Mouse (Mus musculus) ES-E14 (cell line): ENCODE results near the gene Ergic1. TPM values are rescaled to one million over a fixed set of nuclear protein-coding genes. Genes with fewer than 3 reads are reported as not detected.

ENCODE experiments used
- DNase-seq: peaks from one replicate; pipeline ENCODE4 v3.0.0-alpha.2; 2013; ENCODE audit warnings: low read depth, low spot score
- H3K27ac ChIP-seq: 2 replicates; pipeline ENCODE4 v1.5.1; 2012; ENCODE audit warnings: low read depth, mild to moderate bottlenecking, low read length, moderate library complexity, mixed read lengths; ENCODE audit not compliant: poor library complexity, insufficient read depth, severe bottlenecking
- H3K36me3 ChIP-seq: 2 replicates; pipeline ENCODE4 v1.6.1; 2012; ENCODE audit warnings: mild to moderate bottlenecking, low read length, moderate library complexity, mixed read lengths; ENCODE audit not compliant: control insufficient read depth, poor library complexity, insufficient read depth, severe bottlenecking
- H3K4me1 ChIP-seq, 2 experiments: fragments of 150-350 bp in 1 of 2; sonication (generic) in 1 of 2; 2 replicates each; pipeline ENCODE4 v1.6.1; 2012; ENCODE audit warnings: low read length in 2 of 2, mild to moderate bottlenecking in 1 of 2, mixed read lengths in 1 of 2; ENCODE audit not compliant: control insufficient read depth in 2 of 2, insufficient read depth in 2 of 2, poor library complexity in 1 of 2
- H3K4me3 ChIP-seq, 2 experiments: fragments of 150-350 bp in 1 of 2; sonication (generic) in 1 of 2; 2 replicates each; pipeline ENCODE4 v1.5.1; 2012; ENCODE audit warnings: low read length in 2 of 2, low read depth in 1 of 2, mild to moderate bottlenecking in 1 of 2, mixed read lengths in 1 of 2; ENCODE audit not compliant: insufficient read depth in 1 of 2, poor library complexity in 1 of 2, severe bottlenecking in 1 of 2
- H3K9ac ChIP-seq: 2 replicates; pipeline ENCODE4 v1.6.1; 2012; ENCODE audit warnings: low read depth, mild to moderate bottlenecking, low read length, mixed read lengths; ENCODE audit not compliant: poor library complexity, insufficient read depth, severe bottlenecking
- H3K9me3 ChIP-seq: fragments of 150-350 bp; sonication (generic); 2 replicates; pipeline ENCODE4 v1.6.1; 2012; ENCODE audit warnings: low read depth, mild to moderate bottlenecking, low read length; ENCODE audit not compliant: control insufficient read depth, insufficient read depth
- CHD2 ChIP-seq: IDR thresholded peaks from 2 replicates; pipeline ENCODE4 v1.6.1; 2014; ENCODE audit warnings: mild to moderate bottlenecking, low read depth, low read length, inconsistent platforms
- HCFC1 ChIP-seq: IDR thresholded peaks from 2 replicates; pipeline ENCODE4 v1.6.1; 2012; ENCODE audit warnings: low read length, inconsistent platforms, borderline replicate concordance; ENCODE audit not compliant: insufficient read depth
- MAFK ChIP-seq: IDR thresholded peaks from 2 replicates; pipeline ENCODE4 v1.6.1; 2014; ENCODE audit warnings: mild to moderate bottlenecking, low read depth, low read length, inconsistent platforms; ENCODE audit not compliant: insufficient read depth
- ZC3H11A ChIP-seq: IDR thresholded peaks from 2 replicates; pipeline ENCODE4 v1.6.1; 2012; ENCODE audit warnings: low read depth, mild to moderate bottlenecking, inconsistent platforms, low read length, borderline replicate concordance
- ZNF384 ChIP-seq: IDR thresholded peaks from 2 replicates; pipeline ENCODE4 v1.6.1; 2012; ENCODE audit warnings: low read depth, low read length, inconsistent platforms
- in situ Hi-C, 2 experiments: fragments of 600-800 bp; cut with MboI; formaldehyde crosslinking; loops; one replicate each; pipeline ENCODE4 v1.15.1; 2025; ENCODE audit warnings: low sequenced_read_pairs in 2 of 2, inconsistent platforms in 1 of 2; ENCODE audit not compliant: unreplicated experiment in 2 of 2
- total RNA-seq: library from RNA; depleted of rRNA; stranded (reverse); fragments of 300-350 nt; gene quantifications from 2 replicates; pipeline ENCODE4 v1.2.3, GENCODE M21; 2012

Ergic1 gene
- total RNA-seq, 1 experiment = 97.5 TPM

GRCm38 (mm10) chr17:26562292-26562691 lies 1.0 kb downstream of the Ergic1 start:
- in situ Hi-C loops = no loop called here
- no peak for TF ChIP-seq ZC3H11A
- no peak for TF ChIP-seq MAFK
- TF ChIP-seq ZNF384 = no peak
- TF ChIP-seq HCFC1 = no peak
- TF ChIP-seq CHD2 = no peak
- H3K4me3 ChIP-seq = peak overlapping the region; percentile 64 to 88
- peak overlapping the region; percentile 82; the same call in 1 of the 2 replicates for H3K9ac ChIP-seq
- peaks cover 4 to 18% of the 10 kb centered on the region in 2 experiments; a peak in 1 of 4 replicates for H3K4me1 ChIP-seq
- H3K27ac ChIP-seq = no peak overlapping the region
- no peaks in the 10 kb centered on the region for H3K9me3 ChIP-seq
- H3K36me3 ChIP-seq = peaks cover 10% of the 10 kb centered on the region; the same call in 1 of the 2 replicates
- no peak for DNase-seq

GRCm38 (mm10) chr17:26563476-26563875 lies 2.2 kb downstream of the Ergic1 start:
- in situ Hi-C loops = no loop called here
- Histone ChIP-seq H3K4me3 (no peak overlapping the region), H3K9me3 (no peaks in the 10 kb centered on the region), H3K27ac (no peak overlapping the region), H3K9ac (no peak overlapping the region), H3K36me3 (peaks cover 12% of the 10 kb centered on the region; the same call in 1 of the 2 replicates), H3K4me1 (peaks cover 4 to 18% of the 10 kb centered on the region in 2 experiments; a peak in 1 of 4 replicates)
- TF ChIP-seq HCFC1 = no peak
- TF ChIP-seq MAFK = no peak
- no peak for TF ChIP-seq ZC3H11A
- TF ChIP-seq CHD2 = no peak
- no peak for TF ChIP-seq ZNF384
- no peak for DNase-seq

DNA sequence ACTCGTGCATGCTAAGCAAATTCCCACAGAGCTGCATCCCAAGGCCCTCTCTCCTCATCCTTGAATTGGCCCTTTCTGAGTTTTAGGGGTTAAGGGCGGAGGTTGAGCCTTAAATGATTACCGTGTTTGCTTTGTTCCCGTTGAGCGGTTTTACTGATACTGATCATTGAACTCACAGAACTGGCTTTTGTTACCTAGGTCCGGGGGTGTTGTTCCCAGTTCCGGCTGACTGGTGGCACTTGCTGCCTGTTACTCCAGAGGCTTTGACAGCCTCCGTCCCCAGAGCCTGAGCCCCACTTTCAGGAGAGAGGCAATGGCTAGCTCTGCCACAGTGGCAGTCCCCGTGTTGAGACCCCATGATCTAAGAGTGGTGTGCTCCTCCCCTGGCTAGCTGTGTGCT lies 3.1 kb downstream of the Ergic1 start:
- Histone ChIP-seq H3K9me3 (no peaks in the 10 kb centered on the region), H3K36me3 (peaks cover 12% of the 10 kb centered on the region; the same call in 1 of the 2 replicates), H3K4me1 (peaks cover 4 to 18% of the 10 kb centered on the region in 2 experiments; a peak in 1 of 4 replicates), H3K9ac (no peak overlapping the region; the same call in 1 of the 2 replicates), H3K4me3 (no peak overlapping the region), H3K27ac (no peak overlapping the region)
- TF ChIP-seq MAFK = no peak
- no peak for TF ChIP-seq CHD2
- TF ChIP-seq ZNF384 = no peak
- TF ChIP-seq HCFC1 = no peak
- no peak for TF ChIP-seq ZC3H11A
- in situ Hi-C loops = no loop called here
- DNase-seq = no peak

- H3K4me1 ChIP-seq = peaks cover 0 to 16% of the 10 kb centered on the region in 2 experiments; a peak in 1 of 4 replicates
- in situ Hi-C loops = no loop called here
Measured at GRCm38 (mm10) chr17:26567142-26567817, 6.0 kb downstream of the Ergic1 start.

More at GRCm38 (mm10) chr17:26567142-26567817, 6.0 kb downstream of the Ergic1 start:
- Histone ChIP-seq H3K36me3 (peaks cover 20% of the 10 kb centered on the region; the same call in 1 of the 2 replicates), H3K27ac (no peak overlapping the region), H3K4me3 (no peak overlapping the region), H3K9ac (no peak overlapping the region), H3K9me3 (no peaks in the 10 kb centered on the region)
- TF ChIP-seq ZNF384 (no peak), MAFK (no peak), HCFC1 (no peak)
- no peak for DNase-seq
